Mouse (Mus musculus) heart, embryonic 11.5 days (tissue): Measurements from ENCODE around the gene Itpkb. TPM values are rescaled to one million over a fixed set of nuclear protein-coding genes. Genes with fewer than 3 reads are reported as not detected.

Experiments used
- ATAC-seq: fragments of 200-750 bp; cut with Nextera tagmentation; replicated peaks from 2 replicates; pipeline ENCODE4 v1.8.0; 2017; ENCODE audit warnings: moderate library complexity; ENCODE audit not compliant: insufficient number of reproducible peaks, low FRiP score, low TSS enrichment
- H3K27ac ChIP-seq: fragments of 300-500 bp; sonication (generic); 2 replicates; pipeline ENCODE4 v1.5.1; 2014; ENCODE audit warnings: mild to moderate bottlenecking, low read depth, low read length
- H3K27me3 ChIP-seq: fragments of 300-500 bp; sonication (generic); 2 replicates; pipeline ENCODE4 v1.6.1; 2014; ENCODE audit warnings: mild to moderate bottlenecking, low read length, mixed read lengths; ENCODE audit not compliant: control insufficient read depth, insufficient read depth
- H3K36me3 ChIP-seq: fragments of 300-500 bp; sonication (generic); 2 replicates; pipeline ENCODE4 v1.6.1; 2014; ENCODE audit warnings: mild to moderate bottlenecking, low read length, moderate library complexity, mixed read lengths; ENCODE audit not compliant: control insufficient read depth, insufficient read depth
- H3K4me1 ChIP-seq: fragments of 300-500 bp; sonication (generic); 2 replicates; pipeline ENCODE4 v1.6.1; 2014; ENCODE audit warnings: low read length; ENCODE audit not compliant: control insufficient read depth, insufficient read depth
- H3K4me2 ChIP-seq: fragments of 300-500 bp; sonication (generic); 2 replicates; pipeline ENCODE4 v1.6.1; 2014; ENCODE audit warnings: mild to moderate bottlenecking, moderate library complexity
- H3K4me3 ChIP-seq: fragments of 300-500 bp; sonication (generic); 2 replicates; pipeline ENCODE4 v1.5.1; 2014; ENCODE audit warnings: low read depth, low read length
- H3K9ac ChIP-seq: fragments of 300-500 bp; sonication (generic); 2 replicates; pipeline ENCODE4 v1.6.1; 2014; ENCODE audit warnings: mild to moderate bottlenecking, low read depth, low read length, moderate library complexity
- H3K9me3 ChIP-seq: fragments of 300-500 bp; sonication (generic); replicated peaks from 2 replicates; pipeline ENCODE4 v1.6.1; 2016; ENCODE audit warnings: low read length; ENCODE audit not compliant: control insufficient read depth
- WGBS: fragments of 180-500 bp; shearing (Covaris S2); extraction: QIAGEN DNeasy Blood & Tissue Kit; methylation state at CpG from one replicate; pipeline ENCODE4 v1.1.7; 2014; ENCODE audit not compliant: insufficient replicate concordance; 5-methylcytosine and 5-hydroxymethylcytosine counted together
- polyA plus RNA-seq: library from polyadenylated mRNA; unstranded; fragments of >200 nt; fragmentation: Nextera tagmentation; extraction: Ambion mirVana; gene quantifications from 2 replicates; pipeline ENCODE4 v1.2.1, GENCODE M21; 2014

Gene Itpkb
- polyA plus RNA-seq, 1 experiment from 2014 or later: 4.0 TPM

DNA sequence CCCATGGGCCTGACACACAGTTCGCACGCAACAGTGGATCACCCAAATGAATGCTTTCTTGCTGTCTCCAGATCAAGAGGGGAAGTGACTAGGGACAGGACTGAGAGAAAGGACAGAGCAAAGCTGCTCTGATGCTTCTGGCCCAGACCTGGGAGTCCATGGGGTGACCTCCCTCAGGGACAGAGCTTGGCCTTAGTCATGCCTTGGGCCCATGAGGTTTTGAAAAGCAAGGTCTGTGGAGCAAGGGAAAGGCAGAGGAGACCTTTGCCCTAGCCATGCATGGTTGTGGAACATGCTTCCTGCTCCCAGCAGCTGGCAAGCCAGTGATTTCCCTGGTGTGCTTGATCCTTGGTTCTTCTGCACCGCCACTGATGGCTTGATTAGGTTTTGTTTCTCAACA is 7.4 kb upstream of the Itpkb start:
- Histone ChIP-seq H3K27ac (no peak overlapping the region), H3K4me2 (no peak overlapping the region), H3K4me1 (no peaks in the 10 kb centered on the region), H3K9ac (no peak overlapping the region), H3K36me3 (no peaks in the 10 kb centered on the region), H3K9me3 (no peaks in the 10 kb centered on the region), H3K4me3 (no peak overlapping the region), H3K27me3 (peaks cover 2% of the 10 kb centered on the region; the same call in 1 of the 2 replicates)
- 92% methylated on average over 3 of the region's 3 CpGs for WGBS
- no peak for ATAC-seq

- Histone ChIP-seq H3K9me3 (no peaks in the 10 kb centered on the region), H3K4me2 (no peak overlapping the region), H3K4me3 (no peak overlapping the region), H3K9ac (no peak overlapping the region), H3K4me1 (no peaks in the 10 kb centered on the region), H3K27ac (no peak overlapping the region), H3K36me3 (no peaks in the 10 kb centered on the region), H3K27me3 (no peaks in the 10 kb centered on the region)
- no peak for ATAC-seq
- WGBS: 86% methylated on average over 5 of the region's 5 CpGs
Observed at GRCm38 (mm10) chr1:180323491-180323890, 6.8 kb upstream of the Itpkb start.

- no peaks in the 10 kb centered on the region for H3K9me3 ChIP-seq
- no peaks in the 10 kb centered on the region for H3K27me3 ChIP-seq
- WGBS: 83% methylated on average over 4 of the region's 4 CpGs
- no peak for ATAC-seq
- no peak overlapping the region for H3K27ac ChIP-seq
- H3K4me2 ChIP-seq: no peak overlapping the region
- H3K4me1 ChIP-seq: peaks cover 1% of the 10 kb centered on the region
- H3K4me3 ChIP-seq: no peak overlapping the region
- H3K9ac ChIP-seq: no peak overlapping the region
- H3K36me3 ChIP-seq: no peaks in the 10 kb centered on the region
Observed at GRCm38 (mm10) chr1:180324271-180324670, 6.0 kb upstream of the Itpkb start.

- Histone ChIP-seq H3K4me3 (no peak overlapping the region), H3K4me2 (peak overlapping the region; percentile 79), H3K27ac (peak overlapping the region; percentile 67), H3K27me3 (peaks cover 16% of the 10 kb centered on the region), H3K4me1 (peaks cover 25% of the 10 kb centered on the region), H3K9ac (peak overlapping the region; percentile 52; the same call in 1 of the 2 replicates), H3K36me3 (no peaks in the 10 kb centered on the region), H3K9me3 (no peaks in the 10 kb centered on the region)
- 17% methylated on average over 12 of the region's 12 CpGs for WGBS
- ATAC-seq: no peak
Observed at GRCm38 (mm10) chr1:180328794-180329665, 1.3 kb upstream of the Itpkb start.

DNA sequence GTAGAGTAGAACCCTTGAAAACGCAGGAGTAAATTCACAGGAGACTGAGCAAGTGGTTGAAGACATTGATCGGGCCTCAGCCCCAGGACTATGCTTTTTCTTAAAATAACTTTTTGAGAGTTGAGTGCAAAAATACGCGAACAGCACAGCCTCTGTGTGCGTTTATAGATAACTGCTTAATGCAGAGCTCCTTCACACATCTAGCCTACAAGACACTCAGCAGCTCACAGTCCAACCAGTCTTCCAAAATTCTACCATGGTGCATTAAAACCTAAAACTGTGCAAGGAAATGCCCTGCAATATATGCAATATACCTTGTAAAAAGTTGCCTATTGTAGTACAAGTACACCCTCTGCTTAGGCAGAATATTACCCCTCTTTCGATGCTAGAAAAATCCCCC is 579 bp upstream of the Itpkb start:
- Histone ChIP-seq H3K9ac (peak overlapping the region; percentile 52; the same call in 1 of the 2 replicates), H3K4me2 (peak overlapping the region; percentile 79), H3K36me3 (no peaks in the 10 kb centered on the region), H3K9me3 (no peaks in the 10 kb centered on the region), H3K4me1 (peaks cover 25% of the 10 kb centered on the region), H3K27me3 (peaks cover 21% of the 10 kb centered on the region), H3K4me3 (no peak overlapping the region), H3K27ac (peak overlapping the region; percentile 67)
- ATAC-seq: no peak
- WGBS: 8% methylated on average over 6 of the region's 6 CpGs

DNA sequence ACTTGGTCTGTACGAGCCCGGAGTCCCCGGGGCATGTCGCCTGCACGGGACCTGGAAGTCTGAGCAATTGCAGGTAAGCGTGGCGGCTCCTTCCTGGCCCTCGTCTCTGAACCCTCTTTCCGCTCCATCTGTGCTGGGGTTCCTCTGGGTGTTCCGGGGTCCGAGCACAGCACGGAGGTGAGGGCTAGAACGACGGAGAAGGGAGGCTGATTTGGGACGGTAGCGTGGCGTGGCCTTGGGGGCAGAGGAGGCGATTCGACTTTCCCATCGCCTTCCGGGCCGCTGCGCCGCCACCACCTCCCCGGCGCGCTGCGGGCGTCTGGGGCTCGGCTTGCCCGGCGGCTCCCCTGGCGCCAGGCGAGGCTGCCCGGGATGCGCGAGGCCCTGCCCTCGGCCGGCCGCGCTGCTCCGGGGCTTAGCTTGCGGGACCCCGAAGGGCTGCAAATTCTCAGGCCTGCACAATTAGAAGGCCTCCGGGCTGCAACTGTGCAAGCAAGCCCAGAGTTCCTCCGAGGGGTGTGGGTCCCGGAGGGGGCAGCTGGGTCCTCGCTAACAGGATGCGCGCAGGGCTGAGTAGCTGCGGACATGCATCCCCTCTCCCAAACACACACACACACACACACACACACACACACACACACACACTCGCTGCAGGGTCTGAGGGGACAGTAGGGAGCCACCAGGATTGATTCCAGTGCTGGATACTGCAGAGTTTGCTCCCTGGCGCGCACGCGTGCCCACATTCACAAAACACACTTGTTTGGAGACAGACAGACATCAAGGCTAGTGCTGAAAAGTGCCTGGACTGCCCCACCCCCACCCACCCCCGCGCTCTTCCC is 641 bp downstream of the Itpkb start:
- Histone ChIP-seq H3K4me1 (peaks cover 25% of the 10 kb centered on the region), H3K4me2 (peak overlapping the region; percentile 79), H3K9me3 (no peaks in the 10 kb centered on the region), H3K27me3 (peaks cover 23% of the 10 kb centered on the region), H3K9ac (peak overlapping the region; percentile 76), H3K27ac (peak overlapping the region; percentile 77), H3K36me3 (no peaks in the 10 kb centered on the region), H3K4me3 (peak overlapping the region; percentile 68)
- WGBS: under 1% methylated on average over 58 of the region's 58 CpGs
- ATAC-seq: peak; percentile 53

DNA sequence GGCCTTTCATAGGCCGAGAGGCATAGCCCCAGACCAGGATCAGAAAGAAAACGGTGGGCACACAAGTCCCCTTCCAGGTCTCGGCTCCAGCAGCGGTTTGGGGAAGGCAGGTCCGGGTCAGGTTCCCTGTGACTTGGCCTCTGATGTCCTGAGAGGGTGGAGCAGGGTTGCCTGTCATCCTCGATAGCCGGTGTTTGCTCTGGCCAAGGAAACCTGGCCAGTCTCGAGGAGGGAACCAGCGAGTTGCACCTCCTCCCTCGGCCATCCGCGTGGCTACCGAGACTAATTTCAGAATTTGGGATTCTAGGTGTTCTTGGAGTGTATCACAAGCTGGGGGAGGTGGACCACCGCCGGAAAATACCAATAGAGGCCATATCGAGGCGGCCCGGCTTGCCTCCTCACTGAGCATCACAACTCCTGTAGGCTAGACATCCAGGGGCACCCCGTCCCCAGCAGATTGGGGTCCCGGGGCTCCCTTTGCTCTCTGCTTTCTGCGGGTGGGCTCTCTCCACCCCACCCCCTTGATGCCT is 1.3 kb downstream of the Itpkb start:
- Histone ChIP-seq H3K9me3 (no peaks in the 10 kb centered on the region), H3K4me3 (peak overlapping the region; percentile 68), H3K4me2 (peak overlapping the region; percentile 79), H3K27ac (peak overlapping the region; percentile 16; the same call in 1 of the 2 replicates), H3K4me1 (peaks cover 25% of the 10 kb centered on the region), H3K27me3 (peaks cover 23% of the 10 kb centered on the region), H3K36me3 (no peaks in the 10 kb centered on the region), H3K9ac (peak overlapping the region; percentile 76)
- ATAC-seq: peak; percentile 14; the same call in 1 of the 2 replicates
- under 1% methylated on average over 21 of the region's 21 CpGs for WGBS

DNA sequence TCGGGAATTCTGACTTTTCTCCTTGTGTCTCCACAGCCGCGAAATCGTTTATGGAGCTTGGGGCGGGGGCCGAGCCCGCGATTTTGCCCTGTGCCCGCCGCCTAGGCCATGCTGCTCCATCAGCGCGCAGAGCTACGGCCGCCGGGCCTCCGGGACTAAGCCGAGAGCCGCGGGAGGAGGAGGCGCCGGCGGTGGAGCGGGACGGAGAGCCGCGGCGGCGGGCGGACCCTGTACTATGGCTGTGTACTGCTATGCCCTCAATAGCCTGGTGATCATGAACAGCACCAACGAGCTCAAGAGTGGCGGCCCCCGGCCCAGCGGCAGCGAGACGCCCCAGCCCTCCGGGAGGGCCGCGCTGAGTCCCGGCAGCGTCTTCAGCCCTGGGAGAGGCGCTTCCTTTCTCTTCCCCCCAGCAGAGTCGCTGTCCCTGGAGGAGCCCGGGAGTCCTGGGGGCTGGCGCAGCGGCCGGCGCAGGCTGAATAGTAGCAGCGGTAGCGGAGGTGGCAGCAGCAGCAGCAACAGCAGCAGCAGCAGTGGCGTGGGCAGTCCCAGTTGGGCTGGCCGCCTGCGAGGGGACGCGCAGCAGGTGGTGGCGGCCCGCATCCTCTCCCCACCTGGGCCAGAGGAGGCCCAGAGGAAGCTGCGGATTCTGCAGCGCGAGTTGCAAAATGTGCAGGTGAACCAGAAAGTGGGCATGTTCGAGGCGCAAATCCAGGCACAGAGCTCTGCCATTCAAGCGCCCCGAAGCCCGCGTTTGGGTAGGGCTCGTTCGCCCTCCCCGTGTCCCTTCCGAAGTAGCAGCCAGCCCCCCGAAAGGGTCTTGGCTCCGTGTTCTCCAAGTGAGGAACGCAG is 2.0 kb downstream of the Itpkb start:
- peaks cover 23% of the 10 kb centered on the region for H3K27me3 ChIP-seq
- H3K9ac ChIP-seq: peak overlapping the region; percentile 60
- H3K36me3 ChIP-seq: no peaks in the 10 kb centered on the region
- WGBS: 2% methylated on average over 71 of the region's 72 CpGs
- no peak overlapping the region for H3K27ac ChIP-seq
- H3K4me1 ChIP-seq: peaks cover 25% of the 10 kb centered on the region
- H3K4me2 ChIP-seq: peak overlapping the region; percentile 79
- ATAC-seq: no peak
- no peaks in the 10 kb centered on the region for H3K9me3 ChIP-seq
- peak overlapping the region; percentile 68 for H3K4me3 ChIP-seq
